Mouse (Mus musculus) heart, adult 2 months (tissue): Measurements from ENCODE around the gene Fam178b.

Experiments used
- CTCF ChIP-seq: fragments of 200-600 bp; IDR thresholded peaks from 2 replicates; pipeline ENCODE4 v1.8.1; 2022; ENCODE audit warnings: antibody characterized with exemption, mild to moderate bottlenecking, moderate library complexity
- EP300 ChIP-seq: fragments of 200-500 bp; IDR thresholded peaks from 2 replicates; pipeline ENCODE4 v1.6.1; 2011; ENCODE audit warnings: low read depth, low read length, control low read depth; ENCODE audit not compliant: insufficient read depth
- POLR2A ChIP-seq: fragments of 200-500 bp; IDR thresholded peaks from 2 replicates; pipeline ENCODE4 v1.6.1; 2011; ENCODE audit warnings: mild to moderate bottlenecking, low read depth, low read length, control low read depth; ENCODE audit not compliant: insufficient read depth

- TF ChIP-seq POLR2A (no peak), EP300 (0 out of 2 replicates have a peak, but pooled peaks have one; percentile 12), CTCF (no peak)
Measured at GRCm38 (mm10) chr1:36611449-36612123, 71.4 kb downstream of the Fam178b start.
